Mouse (Mus musculus) ES-Bruce4 (cell line): Measurements from ENCODE around the gene Flvcr2. TPM values are rescaled to one million over a fixed set of nuclear protein-coding genes. Genes with fewer than 3 reads are reported as not detected.

Source experiments
- H3K27ac ChIP-seq: 2 replicates; pipeline ENCODE4 v1.5.1; 2012; ENCODE audit warnings: low read length, inconsistent platforms; ENCODE audit not compliant: insufficient read depth
- H3K27me3 ChIP-seq: 2 replicates; pipeline ENCODE4 v1.6.1; 2012; ENCODE audit warnings: mild to moderate bottlenecking, low read length, inconsistent platforms; ENCODE audit not compliant: control insufficient read depth, poor library complexity, insufficient read depth, severe bottlenecking
- H3K36me3 ChIP-seq: 2 replicates; pipeline ENCODE4 v1.6.1; 2012; ENCODE audit warnings: inconsistent platforms, mild to moderate bottlenecking, low read length, moderate library complexity; ENCODE audit not compliant: control insufficient read depth, poor library complexity, insufficient read depth, severe bottlenecking
- H3K4me1 ChIP-seq: one replicate; pipeline ENCODE4 v1.8.1; 2011; ENCODE audit warnings: low read length; ENCODE audit not compliant: control insufficient read depth, insufficient read depth
- H3K4me3 ChIP-seq: 2 replicates; pipeline ENCODE4 v1.5.1; 2011; ENCODE audit warnings: low read depth, mild to moderate bottlenecking, low read length
- H3K9ac ChIP-seq: 2 replicates; pipeline ENCODE4 v1.6.1; 2012; ENCODE audit warnings: low read depth, mild to moderate bottlenecking, inconsistent platforms; ENCODE audit not compliant: poor library complexity, severe bottlenecking
- H3K9me3 ChIP-seq: replicated peaks from 2 replicates; pipeline ENCODE4 v1.6.1; 2012; ENCODE audit warnings: mild to moderate bottlenecking, low read length, inconsistent platforms; ENCODE audit not compliant: control insufficient read depth, poor library complexity, insufficient read depth, severe bottlenecking
- CTCF ChIP-seq: IDR thresholded peaks from one replicate; pipeline ENCODE4 v1.8.1; 2011; ENCODE audit warnings: low read depth, low read length
- EP300 ChIP-seq: IDR thresholded peaks from 2 replicates; pipeline ENCODE4 v1.6.1; 2011; ENCODE audit warnings: low read depth, low read length; ENCODE audit not compliant: insufficient read depth
- POLR2A ChIP-seq: IDR thresholded peaks from one replicate; pipeline ENCODE4 v1.8.1; 2011; ENCODE audit warnings: low read length; ENCODE audit not compliant: insufficient read depth
- polyA plus RNA-seq: library from polyadenylated mRNA; stranded (reverse); fragments of >200 nt; gene quantifications from 2 replicates; pipeline ENCODE4 v1.2.4, GENCODE M21; 2011; ENCODE audit warnings: low read depth; ENCODE audit not compliant: missing spikeins, insufficient read depth, insufficient read length

The Flvcr2 gene
- polyA plus RNA-seq, 1 experiment: 6.0 TPM

- no peak overlapping the region for H3K9ac ChIP-seq
- H3K27ac ChIP-seq: no peak overlapping the region
- no peaks in the 10 kb centered on the region for H3K27me3 ChIP-seq
- H3K4me1 ChIP-seq: no peaks in the 10 kb centered on the region
- no peak for TF ChIP-seq EP300
- TF ChIP-seq CTCF: no peak
- no peak for TF ChIP-seq POLR2A
- no peaks in the 10 kb centered on the region for H3K9me3 ChIP-seq
- H3K36me3 ChIP-seq: peaks cover 4% of the 10 kb centered on the region; the same call in 1 of the 2 replicates
- no peak overlapping the region for H3K4me3 ChIP-seq
Measured at GRCm38 (mm10) chr12:85839371-85840000, 93.1 kb downstream of the Flvcr2 start.

- no peak overlapping the region for H3K4me3 ChIP-seq
- H3K27ac ChIP-seq: no peak overlapping the region
Measured at GRCm38 (mm10) chr12:85848164-85848958, 102.0 kb downstream of the Flvcr2 start.

GRCm38 (mm10) chr12:85850661-85851060, 104.3 kb downstream of the Flvcr2 start:
- TF ChIP-seq CTCF (peak; percentile 20), POLR2A (no peak), EP300 (no peak)
- no peak overlapping the region for H3K9ac ChIP-seq
- H3K4me1 ChIP-seq: peaks cover 1% of the 10 kb centered on the region
- no peak overlapping the region for H3K4me3 ChIP-seq
- H3K27me3 ChIP-seq: no peaks in the 10 kb centered on the region
- H3K36me3 ChIP-seq: peaks cover 7% of the 10 kb centered on the region; the same call in 1 of the 2 replicates
- H3K27ac ChIP-seq: no peak overlapping the region
- H3K9me3 ChIP-seq: no peaks in the 10 kb centered on the region

More at GRCm38 (mm10) chr12:85848164-85848958, 102.0 kb downstream of the Flvcr2 start:
- TF ChIP-seq CTCF (peak; percentile 76), EP300 (no peak)
- H3K4me1 ChIP-seq: no peaks in the 10 kb centered on the region
- no peaks in the 10 kb centered on the region for H3K27me3 ChIP-seq
- peaks cover 9% of the 10 kb centered on the region for H3K36me3 ChIP-seq
- no peak overlapping the region for H3K9ac ChIP-seq
- no peaks in the 10 kb centered on the region for H3K9me3 ChIP-seq

- TF ChIP-seq EP300: no peak
- H3K36me3 ChIP-seq: peaks cover 6% of the 10 kb centered on the region; the same call in 1 of the 2 replicates
- no peaks in the 10 kb centered on the region for H3K27me3 ChIP-seq
- no peak overlapping the region for H3K4me3 ChIP-seq
- no peak overlapping the region for H3K9ac ChIP-seq
- no peaks in the 10 kb centered on the region for H3K9me3 ChIP-seq
- no peak overlapping the region for H3K27ac ChIP-seq
- peaks cover 1% of the 10 kb centered on the region for H3K4me1 ChIP-seq
Measured at GRCm38 (mm10) chr12:85853836-85854235, 107.5 kb downstream of the Flvcr2 start.

GRCm38 (mm10) chr12:85854271-85854670, 107.9 kb downstream of the Flvcr2 start:
- Histone ChIP-seq H3K4me3 (no peak overlapping the region), H3K4me1 (peaks cover 1% of the 10 kb centered on the region), H3K36me3 (peaks cover 3% of the 10 kb centered on the region; the same call in 1 of the 2 replicates), H3K27ac (no peak overlapping the region), H3K27me3 (no peaks in the 10 kb centered on the region), H3K9ac (no peak overlapping the region), H3K9me3 (no peaks in the 10 kb centered on the region)
- TF ChIP-seq CTCF: no peak
- no peak for TF ChIP-seq POLR2A

- H3K9me3 ChIP-seq: no peaks in the 10 kb centered on the region
- H3K27me3 ChIP-seq: no peaks in the 10 kb centered on the region
- no peak overlapping the region for H3K4me3 ChIP-seq
- TF ChIP-seq EP300 (no peak), CTCF (no peak), POLR2A (no peak)
- H3K36me3 ChIP-seq: no peaks in the 10 kb centered on the region
- no peak overlapping the region for H3K27ac ChIP-seq
- peaks cover 1% of the 10 kb centered on the region for H3K4me1 ChIP-seq
- no peak overlapping the region for H3K9ac ChIP-seq
Measured at GRCm38 (mm10) chr12:85857300-85857699, 111.0 kb downstream of the Flvcr2 start.
